Comparison of ENCODE assay signal across 10 mouse cellular contexts in the genomic region with DNA sequence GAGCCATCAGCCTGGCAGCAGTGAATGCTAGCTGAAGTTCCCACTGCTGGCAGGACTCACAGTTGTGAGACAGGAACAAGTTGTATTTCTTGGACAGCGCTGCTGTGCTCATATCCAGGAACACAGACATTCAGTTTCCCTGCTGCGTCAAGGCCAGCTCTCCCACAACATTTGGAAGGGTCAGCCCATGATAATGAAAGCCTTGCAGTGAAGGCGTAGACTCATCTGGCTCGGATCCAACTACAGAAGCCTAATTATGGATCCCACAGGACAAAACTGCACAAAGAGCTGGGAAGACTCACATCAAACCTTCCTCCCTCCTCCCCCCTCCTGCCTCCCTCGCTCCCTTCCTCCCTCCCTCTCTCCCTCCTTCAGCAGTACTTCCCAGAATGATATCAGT. TPM values are rescaled to one million over a fixed set of nuclear protein-coding genes. Genes with fewer than 3 reads are reported as not detected.
A peak's percentile ranks its signal among the peaks of the same experiment; 100 is the strongest.
DNase-seq lines count a peak whose midpoint lies in the region; ATAC-seq and TF ChIP-seq lines count a peak whose summit lies in the region.
"Had no signal": no experiment of that assay in that cellular context is flagged by ENCODE, and none has a peak within 500 bp of the region (broad histone marks: within the 10 kb centered on the region; RNA-seq: fewer than 3 reads in every experiment).

No protein-coding gene starts in this region.

- no peaks in the 10 kb centered on the region for H3K9me3 ChIP-seq in stomach, embryonic 15.5 days

- no peak overlapping the region for H3K4me3 ChIP-seq in layer of hippocampus, adult 2 months
- no peak overlapping the region for H3K4me3 ChIP-seq in stomach, embryonic 15.5 days (replicated peaks)
- H3K4me3 ChIP-seq in thymus, adult 2 months (ENCODE audit: control insufficient read depth, insufficient read depth, low read length) = no peak overlapping the region

- ATAC-seq in stomach, embryonic 15.5 days (ENCODE audit: insufficient read depth, low FRiP score, low read depth) = peak; percentile 45; the same call in 1 of the 2 replicates
- ATAC-seq: Patski had no signal

- intact Hi-C loops in heart, postnatal 14 days (cut with DNase I) = loop anchor here (2.0 kb wide), 1 partner anchor 19 kb away; the partner anchor contains the start of gene Gm15737

- peak overlapping the region; percentile 61 for H3K27ac ChIP-seq in layer of hippocampus, adult 2 months
- H3K27ac ChIP-seq in stomach, embryonic 15.5 days = peak overlapping the region; percentile 57; the same call in 1 of the 2 replicates
- H3K27ac ChIP-seq in thymus, adult 2 months (ENCODE audit: control insufficient read depth, insufficient read depth, low read length) = no peak overlapping the region

- no peaks in the 10 kb centered on the region for H3K27me3 ChIP-seq in stomach, embryonic 15.5 days (replicated peaks)
- no peaks in the 10 kb centered on the region for H3K27me3 ChIP-seq in thymus, adult 2 months (ENCODE audit: control insufficient read depth, insufficient read depth, low read length)
- H3K27me3 ChIP-seq: Patski had no signal

- no peak for TF ChIP-seq POLR2A in thymus, adult 2 months (IDR thresholded peaks at IDR 0.05; ENCODE audit: control insufficient read depth, extremely low read depth, insufficient read depth, low read length, poor library complexity)

- peak; percentile 89 for DNase-seq in Muller cell, postnatal 12 days (ENCODE audit: inconsistent ontology term)
- DNase-seq in adrenal gland, postnatal 25 days = peak; percentile 39
- DNase-seq in frontal cortex, postnatal 10 days (ENCODE audit: low spot score in 2 of 2) = peak; percentile 42 to 64
- peak; percentile 81 to 82 for DNase-seq in heart, postnatal 14 days
- peak; percentile 36 to 71 for DNase-seq in layer of hippocampus, adult 2 months (ENCODE audit: low spot score in 2 of 2)
- DNase-seq in lung, postnatal 10 days = peak; percentile 78
- DNase-seq in thymus, adult 2 months = no peak

- no peak overlapping the region for H3K4me2 ChIP-seq in stomach, embryonic 15.5 days

- TF ChIP-seq CTCF in layer of hippocampus, adult 2 months (conservative IDR thresholded peaks at IDR 0.05) = no peak
- TF ChIP-seq CTCF in thymus, adult 2 months (IDR thresholded peaks at IDR 0.05; ENCODE audit: borderline replicate concordance, control insufficient read depth, extremely low read depth, insufficient read depth, low read length, poor library complexity) = no peak

- no peaks in the 10 kb centered on the region for H3K4me1 ChIP-seq in stomach, embryonic 15.5 days
- H3K4me1 ChIP-seq in thymus, adult 2 months (replicated peaks; ENCODE audit: control insufficient read depth, insufficient read depth, low read length) = no peaks in the 10 kb centered on the region

- 31% methylated on average over 5 of the region's 5 CpGs for WGBS in stomach, embryonic 15.5 days
- WGBS in thymus, adult 2 months = 85% methylated on average over 5 of the region's 5 CpGs

- no peak overlapping the region for H3K9ac ChIP-seq in stomach, embryonic 15.5 days

- H3K36me3 ChIP-seq in stomach, embryonic 15.5 days = peaks cover 8% of the 10 kb centered on the region
- no peaks in the 10 kb centered on the region for H3K36me3 ChIP-seq in thymus, adult 2 months (ENCODE audit: control insufficient read depth, insufficient read depth, low read length)

RNA-seq across cellular contexts. Expression of gene Gm15737, which starts 18.9 kb away (rescaled TPM):
- total RNA-seq in adrenal gland, postnatal 25 days (2021) = not detected in 2 replicates
- under 1 TPM; 0.36 to 0.37 TPM for total RNA-seq in heart, postnatal 14 days (2021)
- total RNA-seq in layer of hippocampus, adult 2 months (2021) = not detected
- polyA plus RNA-seq in stomach, embryonic 15.5 days (2015; fragmentation: Nextera tagmentation; extraction: Ambion mirVana) = 0.05 and 0.15 TPM in 2 replicates
- not detected in 2 replicates for polyA plus RNA-seq in thymus, adult 2 months (2012; rRNA removed)
- total RNA-seq: layer of hippocampus, postnatal 25 days had no signal

RNA-seq across cellular contexts. Expression of gene A730049H05Rik, which starts 34.0 kb away (rescaled TPM):
- 3.0 and 4.6 TPM in 2 replicates for total RNA-seq in adrenal gland, postnatal 25 days (2021)
- under 1 TPM; 0.12 to 0.22 TPM for total RNA-seq in heart, postnatal 14 days (2021)
- total RNA-seq in layer of hippocampus, adult 2 months (2021) = under 1 TPM; 0.15 to 0.27 TPM
- 0.49 and 0.61 TPM in 2 replicates for polyA plus RNA-seq in stomach, embryonic 15.5 days (2015; fragmentation: Nextera tagmentation; extraction: Ambion mirVana)
- 0.07 TPM in 1 of 2 replicates, not detected in the other for polyA plus RNA-seq in thymus, adult 2 months (2012; rRNA removed)
